Mouse (Mus musculus): ENCODE measurements at regions not wholly inside any gene's neighbourhood (a gene's known extent, or its start where the extent isn't known, plus 50 kb on each side); places are given as distances from the start of the nearest gene placed in this dataset.
A peak's percentile ranks its signal among the peaks of the same experiment; 100 is the strongest.

GRCm38 (mm10) chr2:8115891-8116290 lies 606.5 kb upstream of the Celf2 start:
- H3K4me3 ChIP-seq (ENCODE audit: low read depth, low read length): no peak overlapping the region
- H3K9me3 ChIP-seq (replicated peaks; ENCODE audit: control insufficient read depth, low read length): no peaks in the 10 kb centered on the region
- no peak overlapping the region for H3K9ac ChIP-seq (ENCODE audit: low read length)
- H3K27me3 ChIP-seq (replicated peaks; ENCODE audit: control insufficient read depth, insufficient read depth, low read length): no peaks in the 10 kb centered on the region
- no peaks in the 10 kb centered on the region for H3K36me3 ChIP-seq (ENCODE audit: control insufficient read depth, insufficient read depth, low read length)
- H3K4me1 ChIP-seq (ENCODE audit: control insufficient read depth, insufficient read depth, low read length): no peaks in the 10 kb centered on the region
- no peak overlapping the region for H3K27ac ChIP-seq (ENCODE audit: low read depth, low read length)
- WGBS: 92% methylated on average over 3 of the region's 3 CpGs
- DNase-seq (ENCODE audit: low spot score) (no peak), ATAC-seq (no peak)
- no peak overlapping the region for H3K4me2 ChIP-seq (ENCODE audit: low read length)

- no peak overlapping the region for H3K9ac ChIP-seq (ENCODE audit: low read length)
- no peak overlapping the region for H3K4me2 ChIP-seq (ENCODE audit: low read length)
- H3K4me1 ChIP-seq (ENCODE audit: control insufficient read depth, insufficient read depth, low read length): no peaks in the 10 kb centered on the region
- WGBS: 74% methylated on average over 1 of the region's 1 CpGs
- H3K36me3 ChIP-seq (ENCODE audit: control insufficient read depth, insufficient read depth, low read length): no peaks in the 10 kb centered on the region
- no peaks in the 10 kb centered on the region for H3K27me3 ChIP-seq (replicated peaks; ENCODE audit: control insufficient read depth, insufficient read depth, low read length)
- H3K27ac ChIP-seq (ENCODE audit: low read depth, low read length): peak overlapping the region; percentile 55; the same call in 1 of the 2 replicates
- no peaks in the 10 kb centered on the region for H3K9me3 ChIP-seq (replicated peaks; ENCODE audit: control insufficient read depth, low read length)
- ATAC-seq (peak; percentile 63; the same call in 1 of the 2 replicates), DNase-seq (ENCODE audit: low spot score) (peak; percentile 71)
- no peak overlapping the region for H3K4me3 ChIP-seq (ENCODE audit: low read depth, low read length)
Measured at GRCm38 (mm10) chr2:8112361-8113073, 603.2 kb upstream of the Celf2 start.

- Histone ChIP-seq H3K27ac (ENCODE audit: low read depth, low read length) (no peak overlapping the region), H3K9me3 (replicated peaks; ENCODE audit: control insufficient read depth, low read length) (no peaks in the 10 kb centered on the region), H3K4me3 (ENCODE audit: low read depth, low read length) (no peak overlapping the region), H3K9ac (ENCODE audit: low read length) (no peak overlapping the region), H3K4me2 (ENCODE audit: low read length) (no peak overlapping the region), H3K27me3 (replicated peaks; ENCODE audit: control insufficient read depth, insufficient read depth, low read length) (no peaks in the 10 kb centered on the region), H3K4me1 (ENCODE audit: control insufficient read depth, insufficient read depth, low read length) (no peaks in the 10 kb centered on the region), H3K36me3 (ENCODE audit: control insufficient read depth, insufficient read depth, low read length) (no peaks in the 10 kb centered on the region)
- DNase-seq (ENCODE audit: low spot score) (peak; percentile 72), ATAC-seq (peak; percentile 81)
- 38% methylated on average over 2 of the region's 2 CpGs for WGBS
Measured at GRCm38 (mm10) chr2:8094157-8094556, 584.8 kb upstream of the Celf2 start.

GRCm38 (mm10) chr2:8067901-8068300 lies 558.5 kb upstream of the Celf2 start:
- peak; percentile 58 for DNase-seq (ENCODE audit: low spot score)
- Histone ChIP-seq H3K36me3 (ENCODE audit: control insufficient read depth, insufficient read depth, low read length) (no peaks in the 10 kb centered on the region), H3K4me1 (ENCODE audit: control insufficient read depth, insufficient read depth, low read length) (no peaks in the 10 kb centered on the region), H3K9ac (ENCODE audit: low read length) (no peak overlapping the region), H3K4me2 (ENCODE audit: low read length) (no peak overlapping the region), H3K27me3 (replicated peaks; ENCODE audit: control insufficient read depth, insufficient read depth, low read length) (no peaks in the 10 kb centered on the region), H3K4me3 (ENCODE audit: low read depth, low read length) (no peak overlapping the region), H3K9me3 (replicated peaks; ENCODE audit: control insufficient read depth, low read length) (no peaks in the 10 kb centered on the region), H3K27ac (ENCODE audit: low read depth, low read length) (no peak overlapping the region)
- ATAC-seq: no peak
- 40% methylated on average over 1 of the region's 1 CpGs for whole genome bisulfite sequencing

GRCm38 (mm10) chr2:8061687-8062086 lies 552.3 kb upstream of the Celf2 start:
- H3K4me2 ChIP-seq (ENCODE audit: low read length): no peak overlapping the region
- no peak overlapping the region for H3K27ac ChIP-seq (ENCODE audit: low read depth, low read length)
- ATAC-seq (no peak), DNase-seq (ENCODE audit: low spot score) (peak; percentile 68)
- 60% methylated on average over 1 of the region's 1 CpGs for WGBS
- no peak overlapping the region for H3K4me3 ChIP-seq (ENCODE audit: low read depth, low read length)
- H3K36me3 ChIP-seq (ENCODE audit: control insufficient read depth, insufficient read depth, low read length): no peaks in the 10 kb centered on the region
- no peak overlapping the region for H3K9ac ChIP-seq (ENCODE audit: low read length)
- no peaks in the 10 kb centered on the region for H3K9me3 ChIP-seq (replicated peaks; ENCODE audit: control insufficient read depth, low read length)
- H3K27me3 ChIP-seq (replicated peaks; ENCODE audit: control insufficient read depth, insufficient read depth, low read length): no peaks in the 10 kb centered on the region
- no peaks in the 10 kb centered on the region for H3K4me1 ChIP-seq (ENCODE audit: control insufficient read depth, insufficient read depth, low read length)

GRCm38 (mm10) chr2:8029212-8029611 lies 519.8 kb upstream of the Celf2 start:
- H3K4me3 ChIP-seq (ENCODE audit: low read depth, low read length): no peak overlapping the region
- H3K27ac ChIP-seq (ENCODE audit: low read depth, low read length): no peak overlapping the region
- H3K4me2 ChIP-seq (ENCODE audit: low read length): no peak overlapping the region
- H3K36me3 ChIP-seq (ENCODE audit: control insufficient read depth, insufficient read depth, low read length): no peaks in the 10 kb centered on the region
- H3K27me3 ChIP-seq (replicated peaks; ENCODE audit: control insufficient read depth, insufficient read depth, low read length): no peaks in the 10 kb centered on the region
- peak; percentile 75 for DNase-seq (ENCODE audit: low spot score)
- H3K9ac ChIP-seq (ENCODE audit: low read length): no peak overlapping the region
- H3K4me1 ChIP-seq (ENCODE audit: control insufficient read depth, insufficient read depth, low read length): peaks cover 2% of the 10 kb centered on the region; the same call in 1 of the 2 replicates
- peak; percentile 54; the same call in 1 of the 2 replicates for ATAC-seq
- WGBS: 19% methylated on average over 4 of the region's 4 CpGs
- no peaks in the 10 kb centered on the region for H3K9me3 ChIP-seq (replicated peaks; ENCODE audit: control insufficient read depth, low read length)

- H3K4me2 ChIP-seq (ENCODE audit: low read length): no peak overlapping the region
- H3K27me3 ChIP-seq (replicated peaks; ENCODE audit: control insufficient read depth, insufficient read depth, low read length): no peaks in the 10 kb centered on the region
- H3K4me1 ChIP-seq (ENCODE audit: control insufficient read depth, insufficient read depth, low read length): peaks cover 2% of the 10 kb centered on the region; the same call in 1 of the 2 replicates
- no peaks in the 10 kb centered on the region for H3K36me3 ChIP-seq (ENCODE audit: control insufficient read depth, insufficient read depth, low read length)
- H3K9ac ChIP-seq (ENCODE audit: low read length): no peak overlapping the region
- no peak overlapping the region for H3K27ac ChIP-seq (ENCODE audit: low read depth, low read length)
- ATAC-seq: peak; percentile 37; the same call in 1 of the 2 replicates
- no peaks in the 10 kb centered on the region for H3K9me3 ChIP-seq (replicated peaks; ENCODE audit: control insufficient read depth, low read length)
- DNase-seq (ENCODE audit: low spot score): peak; percentile 49
- H3K4me3 ChIP-seq (ENCODE audit: low read depth, low read length): no peak overlapping the region
Measured at GRCm38 (mm10) chr2:8027571-8027970, 518.2 kb upstream of the Celf2 start.

GRCm38 (mm10) chr2:8026648-8027047 lies 517.3 kb upstream of the Celf2 start:
- H3K4me2 ChIP-seq (ENCODE audit: low read length): no peak overlapping the region
- H3K4me1 ChIP-seq (ENCODE audit: control insufficient read depth, insufficient read depth, low read length): peaks cover 2% of the 10 kb centered on the region; the same call in 1 of the 2 replicates
- H3K4me3 ChIP-seq (ENCODE audit: low read depth, low read length): no peak overlapping the region
- ATAC-seq: no peak
- no peaks in the 10 kb centered on the region for H3K36me3 ChIP-seq (ENCODE audit: control insufficient read depth, insufficient read depth, low read length)
- H3K9me3 ChIP-seq (replicated peaks; ENCODE audit: control insufficient read depth, low read length): no peaks in the 10 kb centered on the region
- no peak for DNase-seq (ENCODE audit: low spot score)
- H3K27me3 ChIP-seq (replicated peaks; ENCODE audit: control insufficient read depth, insufficient read depth, low read length): no peaks in the 10 kb centered on the region
- WGBS: 90% methylated on average over 10 of the region's 10 CpGs
- H3K9ac ChIP-seq (ENCODE audit: low read length): no peak overlapping the region
- H3K27ac ChIP-seq (ENCODE audit: low read depth, low read length): no peak overlapping the region; the same call in 1 of the 2 replicates

- 68% methylated on average over 3 of the region's 3 CpGs for whole genome bisulfite sequencing
- Histone ChIP-seq H3K9ac (ENCODE audit: low read length) (no peak overlapping the region), H3K4me3 (ENCODE audit: low read depth, low read length) (no peak overlapping the region), H3K4me1 (ENCODE audit: control insufficient read depth, insufficient read depth, low read length) (no peaks in the 10 kb centered on the region; the same call in 1 of the 2 replicates), H3K27ac (ENCODE audit: low read depth, low read length) (no peak overlapping the region), H3K9me3 (replicated peaks; ENCODE audit: control insufficient read depth, low read length) (no peaks in the 10 kb centered on the region), H3K36me3 (ENCODE audit: control insufficient read depth, insufficient read depth, low read length) (no peaks in the 10 kb centered on the region), H3K4me2 (ENCODE audit: low read length) (no peak overlapping the region), H3K27me3 (replicated peaks; ENCODE audit: control insufficient read depth, insufficient read depth, low read length) (no peaks in the 10 kb centered on the region)
- DNase-seq (ENCODE audit: low spot score) (no peak), ATAC-seq (no peak)
Measured at GRCm38 (mm10) chr2:8022651-8023050, 513.3 kb upstream of the Celf2 start.

Data from forebrain, embryonic 14.5 days (tissue).